Mouse (Mus musculus): ENCODE results near the gene Ier5. TPM values are rescaled to one million over a fixed set of nuclear protein-coding genes. Genes with fewer than 3 reads are reported as not detected.

Ier5 gene
- polyA plus RNA-seq (2014; fragmentation: Nextera tagmentation; extraction: Ambion mirVana) = 17.3 and 19.3 TPM in 2 replicates

- Histone ChIP-seq H3K9ac (ENCODE audit: low read length) (peak within 1 kb of the TSS; percentile 99), H3K4me2 (ENCODE audit: low read depth) (peak within 1 kb of the TSS; percentile 84), H3K9me3 (ENCODE audit: control insufficient read depth, low read length) (no peaks in the 10 kb centered on the region), H3K36me3 (ENCODE audit: control insufficient read depth, insufficient read depth, low read length) (no peaks in the 10 kb centered on the region), H3K4me3 (ENCODE audit: low read depth, low read length) (peak within 1 kb of the TSS; percentile 98), H3K4me1 (ENCODE audit: control insufficient read depth, insufficient read depth, low read length) (peaks cover 7% of the 10 kb centered on the region), H3K27ac (ENCODE audit: low read depth, low read length) (peak within 1 kb of the TSS; percentile 64), H3K27me3 (ENCODE audit: control insufficient read depth, insufficient read depth, low read length) (no peaks in the 10 kb centered on the region)
- ATAC-seq (ENCODE audit: insufficient read depth, low FRiP score, low TSS enrichment) (peak; percentile 98), DNase-seq (ENCODE audit: low spot score) (peak; percentile 98)
- under 1% methylated on average over 40 of the region's 40 CpGs for WGBS
These were observed at the start of gene Ier5 for GRCm38 (mm10) chr1:155099280-155099848. Gene Ier5, minus strand, starts transcription at chr1:155099636.

- ATAC-seq (ENCODE audit: insufficient read depth, low FRiP score, low TSS enrichment) (no peak), DNase-seq (ENCODE audit: low spot score) (no peak)
- H3K4me1 ChIP-seq (ENCODE audit: control insufficient read depth, insufficient read depth, low read length) = no peaks in the 10 kb centered on the region
- H3K27me3 ChIP-seq (ENCODE audit: control insufficient read depth, insufficient read depth, low read length) = no peaks in the 10 kb centered on the region
- no peaks in the 10 kb centered on the region for H3K9me3 ChIP-seq (ENCODE audit: control insufficient read depth, low read length)
- no peak overlapping the region for H3K4me3 ChIP-seq (ENCODE audit: low read depth, low read length)
- no peaks in the 10 kb centered on the region for H3K36me3 ChIP-seq (ENCODE audit: control insufficient read depth, insufficient read depth, low read length)
- no peak overlapping the region for H3K9ac ChIP-seq (ENCODE audit: low read length)
- no peak overlapping the region for H3K4me2 ChIP-seq (ENCODE audit: low read depth)
- WGBS = 85% methylated on average over 2 of the region's 2 CpGs
- no peak overlapping the region for H3K27ac ChIP-seq (ENCODE audit: low read depth, low read length)
These were observed 47.8 kb upstream of the Ier5 start for GRCm38 (mm10) chr1:155147228-155147627.

- Histone ChIP-seq H3K9me3 (ENCODE audit: control insufficient read depth, low read length) (no peaks in the 10 kb centered on the region), H3K27me3 (ENCODE audit: control insufficient read depth, insufficient read depth, low read length) (no peaks in the 10 kb centered on the region), H3K27ac (ENCODE audit: low read depth, low read length) (no peak within 1 kb of the TSS), H3K9ac (ENCODE audit: low read length) (no peak within 1 kb of the TSS), H3K4me2 (ENCODE audit: low read depth) (no peak within 1 kb of the TSS), H3K4me1 (ENCODE audit: control insufficient read depth, insufficient read depth, low read length) (no peaks in the 10 kb centered on the region), H3K4me3 (ENCODE audit: low read depth, low read length) (no peak within 1 kb of the TSS), H3K36me3 (ENCODE audit: control insufficient read depth, insufficient read depth, low read length) (no peaks in the 10 kb centered on the region)
- ATAC-seq (ENCODE audit: insufficient read depth, low FRiP score, low TSS enrichment) (no peak), DNase-seq (ENCODE audit: low spot score) (no peak)
- 60% methylated on average over 8 of the region's 8 CpGs for WGBS
These were observed 47.1 kb upstream of the Ier5 start, which contains the start of gene Mr1 for GRCm38 (mm10) chr1:155146572-155146980. Gene Mr1, minus strand, starts transcription at chr1:155146814.

- Histone ChIP-seq H3K4me3 (ENCODE audit: low read depth, low read length) (no peak overlapping the region), H3K9ac (ENCODE audit: low read length) (no peak overlapping the region), H3K4me2 (ENCODE audit: low read depth) (no peak overlapping the region), H3K9me3 (ENCODE audit: control insufficient read depth, low read length) (no peaks in the 10 kb centered on the region), H3K27ac (ENCODE audit: low read depth, low read length) (no peak overlapping the region), H3K36me3 (ENCODE audit: control insufficient read depth, insufficient read depth, low read length) (no peaks in the 10 kb centered on the region), H3K27me3 (ENCODE audit: control insufficient read depth, insufficient read depth, low read length) (no peaks in the 10 kb centered on the region), H3K4me1 (ENCODE audit: control insufficient read depth, insufficient read depth, low read length) (no peaks in the 10 kb centered on the region)
- WGBS = 68% methylated on average over 6 of the region's 6 CpGs
- ATAC-seq (ENCODE audit: insufficient read depth, low FRiP score, low TSS enrichment) (no peak), DNase-seq (ENCODE audit: low spot score) (no peak)
These were observed 46.2 kb upstream of the Ier5 start for GRCm38 (mm10) chr1:155145620-155146019.

GRCm38 (mm10) chr1:155140076-155140475 is 40.6 kb upstream of the Ier5 start:
- peak; percentile 33 for DNase-seq (ENCODE audit: low spot score)
- no peak overlapping the region for H3K27ac ChIP-seq (ENCODE audit: low read depth, low read length)
- H3K9me3 ChIP-seq (ENCODE audit: control insufficient read depth, low read length) = no peaks in the 10 kb centered on the region
- no peaks in the 10 kb centered on the region for H3K4me1 ChIP-seq (ENCODE audit: control insufficient read depth, insufficient read depth, low read length)
- no peaks in the 10 kb centered on the region for H3K27me3 ChIP-seq (ENCODE audit: control insufficient read depth, insufficient read depth, low read length)
- H3K4me2 ChIP-seq (ENCODE audit: low read depth) = no peak overlapping the region
- WGBS = 73% methylated on average over 2 of the region's 2 CpGs
- H3K4me3 ChIP-seq (ENCODE audit: low read depth, low read length) = no peak overlapping the region
- H3K9ac ChIP-seq (ENCODE audit: low read length) = no peak overlapping the region
- ATAC-seq (ENCODE audit: insufficient read depth, low FRiP score, low TSS enrichment) = no peak
- H3K36me3 ChIP-seq (ENCODE audit: control insufficient read depth, insufficient read depth, low read length) = no peaks in the 10 kb centered on the region

GRCm38 (mm10) chr1:155138795-155139194 is 39.4 kb upstream of the Ier5 start:
- Histone ChIP-seq H3K27me3 (ENCODE audit: control insufficient read depth, insufficient read depth, low read length) (no peaks in the 10 kb centered on the region), H3K27ac (ENCODE audit: low read depth, low read length) (no peak overlapping the region), H3K4me3 (ENCODE audit: low read depth, low read length) (no peak overlapping the region), H3K9me3 (ENCODE audit: control insufficient read depth, low read length) (no peaks in the 10 kb centered on the region), H3K36me3 (ENCODE audit: control insufficient read depth, insufficient read depth, low read length) (no peaks in the 10 kb centered on the region), H3K4me2 (ENCODE audit: low read depth) (no peak overlapping the region), H3K9ac (ENCODE audit: low read length) (no peak overlapping the region), H3K4me1 (ENCODE audit: control insufficient read depth, insufficient read depth, low read length) (no peaks in the 10 kb centered on the region)
- 91% methylated on average over 7 of the region's 7 CpGs for WGBS
- DNase-seq (ENCODE audit: low spot score) (no peak), ATAC-seq (ENCODE audit: insufficient read depth, low FRiP score, low TSS enrichment) (no peak)

GRCm38 (mm10) chr1:155134866-155135265 is 35.4 kb upstream of the Ier5 start:
- Histone ChIP-seq H3K9me3 (ENCODE audit: control insufficient read depth, low read length) (no peaks in the 10 kb centered on the region), H3K9ac (ENCODE audit: low read length) (no peak overlapping the region), H3K4me3 (ENCODE audit: low read depth, low read length) (no peak overlapping the region), H3K4me1 (ENCODE audit: control insufficient read depth, insufficient read depth, low read length) (no peaks in the 10 kb centered on the region), H3K4me2 (ENCODE audit: low read depth) (no peak overlapping the region), H3K27ac (ENCODE audit: low read depth, low read length) (no peak overlapping the region), H3K36me3 (ENCODE audit: control insufficient read depth, insufficient read depth, low read length) (no peaks in the 10 kb centered on the region), H3K27me3 (ENCODE audit: control insufficient read depth, insufficient read depth, low read length) (no peaks in the 10 kb centered on the region)
- 47% methylated on average over 8 of the region's 8 CpGs for WGBS
- DNase-seq (ENCODE audit: low spot score) (no peak), ATAC-seq (ENCODE audit: insufficient read depth, low FRiP score, low TSS enrichment) (no peak)

GRCm38 (mm10) chr1:155127429-155127934 is 28.0 kb upstream of the Ier5 start:
- ATAC-seq (ENCODE audit: insufficient read depth, low FRiP score, low TSS enrichment) (no peak), DNase-seq (ENCODE audit: low spot score) (no peak)
- H3K27ac ChIP-seq (ENCODE audit: low read depth, low read length) = no peak overlapping the region
- H3K4me2 ChIP-seq (ENCODE audit: low read depth) = no peak overlapping the region
- H3K4me3 ChIP-seq (ENCODE audit: low read depth, low read length) = no peak overlapping the region
- no peaks in the 10 kb centered on the region for H3K27me3 ChIP-seq (ENCODE audit: control insufficient read depth, insufficient read depth, low read length)
- 90% methylated on average over 5 of the region's 5 CpGs for WGBS
- no peak overlapping the region for H3K9ac ChIP-seq (ENCODE audit: low read length)
- no peaks in the 10 kb centered on the region for H3K9me3 ChIP-seq (ENCODE audit: control insufficient read depth, low read length)
- H3K36me3 ChIP-seq (ENCODE audit: control insufficient read depth, insufficient read depth, low read length) = no peaks in the 10 kb centered on the region
- H3K4me1 ChIP-seq (ENCODE audit: control insufficient read depth, insufficient read depth, low read length) = no peaks in the 10 kb centered on the region

GRCm38 (mm10) chr1:155126716-155127115 is 27.3 kb upstream of the Ier5 start:
- H3K9me3 ChIP-seq (ENCODE audit: control insufficient read depth, low read length) = no peaks in the 10 kb centered on the region
- DNase-seq (ENCODE audit: low spot score) (no peak), ATAC-seq (ENCODE audit: insufficient read depth, low FRiP score, low TSS enrichment) (no peak)
- H3K36me3 ChIP-seq (ENCODE audit: control insufficient read depth, insufficient read depth, low read length) = no peaks in the 10 kb centered on the region
- H3K4me2 ChIP-seq (ENCODE audit: low read depth) = no peak overlapping the region
- H3K9ac ChIP-seq (ENCODE audit: low read length) = no peak overlapping the region
- H3K27me3 ChIP-seq (ENCODE audit: control insufficient read depth, insufficient read depth, low read length) = no peaks in the 10 kb centered on the region
- no peak overlapping the region for H3K4me3 ChIP-seq (ENCODE audit: low read depth, low read length)
- no peaks in the 10 kb centered on the region for H3K4me1 ChIP-seq (ENCODE audit: control insufficient read depth, insufficient read depth, low read length)
- no peak overlapping the region for H3K27ac ChIP-seq (ENCODE audit: low read depth, low read length)
- WGBS = 78% methylated on average over 5 of the region's 5 CpGs

All from neural tube, embryonic 11.5 days (tissue).